Mouse (Mus musculus) gastrocnemius, adult 8-10 months (tissue): ENCODE measurements around the gene Defb36. TPM values are rescaled to one million over a fixed set of nuclear protein-coding genes. Genes with fewer than 3 reads are reported as not detected.
A peak's percentile ranks its signal among the peaks of the same experiment; 100 is the strongest.

ENCODE experiments used
- DNase-seq, 2 experiments: peaks; one replicate each; pipeline ENCODE4 v3.0.0; 2022; ENCODE audit warnings: low spot score in 2 of 2
- total RNA-seq, 4 experiments: library from RNA; stranded (reverse); gene quantifications; 2 replicates each; pipeline ENCODE4 v1.2.4; 2022

Defb36 gene
- total RNA-seq, 4 experiments from 2014 or later: not detected

DNA sequence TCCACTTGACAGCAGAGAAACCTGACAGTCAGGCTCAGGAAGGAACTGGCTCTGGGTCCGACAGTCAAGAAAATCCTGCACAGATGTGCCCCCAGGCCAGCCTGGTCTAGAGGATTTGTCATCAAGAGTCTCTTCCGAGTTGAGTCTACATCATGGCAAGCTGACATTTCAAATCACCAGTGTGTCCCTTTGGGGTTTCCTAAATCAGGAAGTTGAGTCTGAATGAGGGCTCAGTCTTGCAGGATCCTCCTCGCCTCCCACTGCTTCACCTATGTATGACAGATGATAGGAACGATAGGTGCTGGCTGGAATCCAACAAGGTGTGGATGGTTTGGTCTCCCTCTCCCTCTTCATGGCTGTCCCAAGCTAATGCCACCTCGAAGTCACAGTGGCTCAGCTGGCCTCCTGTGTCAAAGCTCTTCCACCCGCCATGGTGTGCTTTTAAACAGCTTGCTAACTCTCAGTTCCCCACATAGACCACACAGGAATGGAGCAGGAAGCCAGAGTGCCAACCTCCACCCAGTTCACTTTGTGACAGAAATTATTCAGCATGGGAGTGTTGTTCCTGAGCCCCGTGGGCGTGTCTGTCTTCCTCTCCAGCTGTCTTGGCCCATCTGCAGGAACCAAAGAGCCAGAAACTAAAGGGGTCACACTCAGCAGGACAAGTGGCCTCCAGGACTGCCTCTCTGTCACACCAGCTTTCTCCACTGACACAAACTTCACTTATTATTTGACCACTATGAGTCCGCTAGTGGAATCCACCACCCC, 16.4 kb downstream of the Defb36 start:
- peak in 1 of 2 experiments; percentile 32 for DNase-seq

DNA sequence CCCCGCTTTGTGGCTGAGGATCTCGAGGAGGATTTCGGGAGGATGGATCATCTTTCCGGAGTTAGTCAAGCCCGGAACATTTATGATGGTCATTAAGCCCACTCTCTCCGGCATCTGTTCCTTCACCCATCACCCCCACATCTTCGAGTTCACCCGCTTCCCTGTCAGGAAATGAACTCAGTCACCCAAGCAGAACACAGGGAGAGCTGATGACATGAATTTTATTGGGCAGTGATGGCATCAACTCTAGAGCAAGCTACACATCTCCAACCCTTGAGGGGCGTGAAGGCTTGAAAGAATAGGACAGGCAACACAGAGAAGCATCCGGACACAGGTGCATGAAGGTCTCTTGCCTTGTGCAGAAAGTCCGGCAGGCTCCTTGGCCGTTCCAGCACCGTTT, 18.0 kb downstream of the Defb36 start:
- DNase-seq: no peak

DNA sequence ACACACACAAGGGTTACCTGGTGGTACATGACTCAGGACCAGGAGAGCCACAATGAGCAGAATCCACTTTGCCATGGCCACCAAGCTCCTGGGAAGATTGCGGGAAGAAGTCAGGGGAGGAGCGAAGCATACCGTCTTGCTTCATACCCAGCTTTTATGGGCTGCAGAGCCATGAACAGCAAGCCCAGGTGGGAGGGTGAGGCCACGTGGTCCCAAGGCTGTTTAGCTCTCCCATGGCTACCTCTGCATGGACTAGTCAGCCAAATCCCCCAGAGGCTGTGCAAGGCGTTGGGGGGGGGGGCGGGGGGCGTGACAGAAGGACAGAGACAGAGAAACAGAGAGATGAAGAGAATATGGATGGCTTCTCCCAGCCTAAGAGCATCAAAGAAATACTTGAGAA, 18.8 kb downstream of the Defb36 start, which contains the start of gene Defb25:
Defb25 (minus strand) TSS at position 101 of the 400 bp plus-strand sequence.
- no peak for DNase-seq

DNA sequence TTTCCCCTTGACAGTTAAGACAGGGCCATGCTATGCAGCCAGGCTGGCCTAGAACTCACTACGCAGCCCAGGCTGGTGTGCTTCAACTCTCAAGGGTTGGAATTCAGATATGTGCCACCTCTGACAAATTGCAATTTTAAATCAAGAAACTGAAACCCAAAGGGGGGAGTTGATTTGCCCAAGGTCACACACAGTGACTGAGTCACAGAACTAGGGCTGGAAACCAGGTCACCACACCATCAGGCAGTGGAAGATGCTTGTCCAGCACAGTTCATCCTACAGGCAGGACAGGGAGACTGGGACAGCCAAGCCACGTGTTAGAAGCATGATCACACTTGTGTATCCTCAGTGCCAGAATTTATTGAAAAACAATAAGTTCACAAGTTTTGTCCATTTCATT, 20.4 kb downstream of the Defb36 start:
- DNase-seq: no peak

DNA sequence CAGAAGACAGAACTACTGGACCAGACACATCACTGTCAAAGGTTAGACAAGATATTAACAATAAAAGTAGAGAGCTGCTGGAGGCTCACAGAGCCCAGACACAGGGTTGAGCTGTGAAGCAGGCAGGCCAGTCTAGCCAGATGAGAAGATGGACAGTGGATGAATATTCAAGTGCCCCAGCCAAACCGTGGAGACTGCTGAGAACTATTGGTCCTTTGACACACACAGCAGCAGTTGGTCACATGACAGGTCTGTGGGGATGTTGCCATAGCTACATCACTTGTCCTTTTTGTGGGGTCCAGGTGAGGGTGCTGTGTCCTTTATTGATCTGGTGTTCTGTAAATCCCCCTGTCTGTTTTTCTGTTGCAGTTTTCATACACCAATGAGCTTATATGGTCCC, 21.1 kb downstream of the Defb36 start:
- no peak for DNase-seq

DNA sequence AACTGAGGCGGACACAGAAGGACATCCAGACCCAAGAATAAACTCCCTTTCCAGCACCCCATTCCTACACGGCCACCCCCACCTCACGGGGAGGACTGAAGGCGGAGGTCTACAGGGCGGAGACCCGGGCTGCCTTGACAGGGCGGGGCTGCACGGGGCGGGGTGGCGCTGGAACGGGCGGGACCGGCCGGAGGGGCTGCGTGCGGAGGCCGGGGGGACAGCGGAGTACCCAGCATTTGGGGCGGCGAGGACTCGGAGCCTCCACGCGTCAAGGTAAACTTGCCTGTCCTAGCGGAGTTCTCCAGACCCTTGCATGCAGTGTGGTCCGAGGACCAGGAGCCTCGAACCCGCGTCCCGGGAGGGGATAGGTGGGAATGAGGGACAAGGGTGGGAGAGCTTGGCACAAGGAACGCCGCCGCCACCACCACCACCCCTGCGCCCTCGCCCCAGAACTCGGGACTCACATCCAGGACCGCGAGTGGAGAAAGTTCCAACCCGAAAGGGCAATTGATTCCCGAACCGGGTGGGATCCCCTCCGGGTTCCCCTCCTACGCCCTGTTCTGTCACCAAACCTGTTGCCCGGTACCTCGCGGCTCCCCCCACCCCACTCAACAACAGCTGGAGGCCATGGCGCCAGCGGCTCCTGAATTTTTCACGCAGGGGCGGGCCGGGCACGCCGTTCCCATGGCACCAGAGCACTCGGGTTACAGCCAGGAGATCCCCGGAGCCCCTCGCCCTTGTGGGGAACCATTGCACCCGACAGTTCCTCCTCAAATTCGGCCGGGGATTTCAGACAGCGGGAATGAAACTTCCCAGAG, 22.9 kb downstream of the Defb36 start, which contains the start of gene Rem1:
Rem1 (plus strand) TSS at position 178 of the 818 bp plus-strand sequence.
- DNase-seq: peak in 1 of 2 experiments; percentile 30

DNA sequence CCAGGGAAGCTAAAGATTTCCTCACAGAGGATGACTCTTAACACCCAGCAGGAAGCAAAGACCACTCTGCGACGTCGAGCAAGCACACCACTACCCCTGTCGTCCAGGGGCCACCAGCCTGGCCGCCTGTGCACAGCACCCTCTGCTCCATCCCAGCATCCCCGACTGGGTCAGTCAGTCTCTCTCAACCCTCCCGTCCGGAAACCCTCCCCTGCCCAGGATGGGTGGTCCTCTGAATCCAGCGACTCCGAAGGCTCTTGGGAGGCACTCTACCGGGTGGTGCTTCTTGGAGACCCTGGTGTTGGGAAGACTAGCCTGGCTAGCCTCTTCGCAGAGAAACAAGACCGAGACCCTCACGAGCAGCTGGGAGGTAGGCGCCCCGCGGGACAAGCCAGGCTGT, 23.9 kb downstream of the Defb36 start:
- DNase-seq: no peak

DNA sequence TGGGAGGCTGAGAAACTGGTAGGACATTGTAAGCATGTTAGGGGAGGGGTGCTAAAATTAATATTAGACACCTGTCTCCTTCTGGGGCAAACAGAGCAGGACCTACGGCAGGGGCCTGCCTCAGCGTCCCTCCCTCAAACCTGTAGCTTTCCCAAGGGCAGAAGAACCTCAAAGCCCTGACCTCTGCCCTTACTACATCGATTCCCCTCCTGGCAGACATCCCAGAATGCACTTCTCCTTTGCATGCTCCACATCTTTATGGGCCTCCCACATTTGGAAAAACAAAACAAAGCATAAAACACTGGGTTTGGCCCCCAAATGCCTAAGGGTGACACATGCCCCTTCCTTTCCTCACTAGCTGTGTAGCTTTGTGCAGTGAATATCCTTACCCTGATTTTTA, 25.1 kb downstream of the Defb36 start:
- DNase-seq: no peak

DNA sequence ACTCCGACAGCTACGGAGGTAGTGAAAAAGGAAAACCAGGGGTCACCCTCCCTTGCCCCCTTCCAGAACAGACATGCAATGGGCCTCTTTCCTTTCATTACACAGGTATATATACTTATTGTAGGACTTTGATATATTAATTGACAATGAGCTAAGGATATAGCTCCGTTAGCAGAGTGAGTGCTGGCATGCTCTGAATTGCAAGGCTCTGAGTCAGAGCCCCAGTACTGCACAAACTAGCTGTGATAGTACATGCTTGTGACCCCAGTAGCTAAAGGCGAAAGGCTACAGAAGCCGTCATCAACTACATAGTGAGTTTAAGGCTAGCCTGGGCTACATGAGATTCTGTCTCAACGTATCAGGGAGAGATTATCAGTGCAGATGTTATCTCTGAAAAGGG, 25.8 kb downstream of the Defb36 start:
- no peak for DNase-seq

DNA sequence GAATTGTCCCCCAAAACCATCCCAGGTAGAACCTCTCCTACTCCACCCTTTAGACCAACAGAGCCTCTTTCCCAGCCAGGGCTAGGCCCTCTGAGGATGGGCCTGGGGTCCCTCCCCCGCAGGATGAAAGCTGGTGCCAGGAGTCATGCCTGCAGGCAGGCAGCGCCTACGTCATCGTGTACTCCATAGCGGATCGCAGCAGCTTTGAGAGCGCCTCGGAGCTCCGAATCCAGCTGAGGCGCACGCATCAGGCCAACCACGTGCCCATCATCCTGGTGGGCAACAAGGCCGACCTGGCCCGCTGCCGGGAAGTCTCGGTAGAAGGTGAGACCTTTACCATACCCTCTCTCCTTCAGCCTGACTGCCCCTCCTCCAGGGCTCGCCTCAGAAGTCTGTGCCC, 29.2 kb downstream of the Defb36 start:
- no peak for DNase-seq

DNA sequence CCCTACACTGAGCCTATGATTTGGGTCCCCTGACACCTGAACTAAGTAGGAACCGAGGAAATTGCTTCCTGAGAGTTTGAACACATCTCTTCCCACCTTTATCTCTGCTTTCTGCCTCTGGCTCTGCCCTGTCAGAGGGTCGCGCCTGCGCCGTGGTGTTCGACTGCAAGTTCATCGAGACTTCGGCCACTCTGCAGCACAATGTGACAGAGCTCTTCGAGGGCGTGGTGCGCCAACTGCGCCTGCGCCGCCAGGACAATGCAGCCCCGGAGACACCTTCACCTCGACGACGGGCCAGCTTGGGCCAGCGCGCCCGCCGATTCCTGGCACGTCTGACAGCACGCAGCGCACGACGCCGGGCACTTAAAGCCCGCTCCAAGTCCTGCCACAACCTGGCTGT, 30.2 kb downstream of the Defb36 start:
- DNase-seq: no peak

DNA sequence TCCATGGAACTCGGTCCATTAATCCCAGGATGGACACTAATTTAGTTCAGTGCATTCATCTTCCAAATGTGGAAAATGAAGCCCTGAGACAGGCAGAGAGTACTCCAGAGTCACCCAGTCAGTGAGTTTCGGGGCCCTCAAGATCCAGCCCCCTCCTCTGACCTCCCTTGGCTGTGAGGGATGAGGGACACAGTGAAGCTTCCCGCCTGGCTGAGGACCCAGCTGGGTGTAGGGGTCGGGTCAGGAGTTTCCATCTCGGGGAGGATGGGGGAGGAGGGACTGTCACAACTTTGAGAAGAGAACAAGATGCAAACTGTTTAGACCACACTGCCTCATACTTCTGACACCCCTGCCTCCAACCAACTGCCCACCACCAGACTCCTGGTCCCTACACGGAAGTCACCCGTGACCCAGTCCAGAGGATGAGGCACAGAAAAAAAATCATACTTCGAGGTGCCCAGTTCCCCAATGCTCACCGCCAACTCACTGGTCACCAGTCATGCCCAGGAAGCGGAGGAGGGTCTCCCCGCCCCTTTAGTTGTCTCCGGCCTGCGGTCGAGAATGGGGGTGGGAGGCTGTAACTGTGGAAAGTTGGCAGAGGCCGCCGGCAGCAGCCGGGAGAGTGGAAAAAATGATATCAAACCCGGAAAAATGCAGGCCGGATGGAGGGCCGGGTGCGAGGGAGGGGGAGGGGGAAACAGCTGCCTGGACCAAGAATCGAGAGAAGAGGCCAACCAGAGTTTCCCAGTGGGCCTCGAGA, 32.3 kb downstream of the Defb36 start:
- DNase-seq: peak; percentile 45 to 73

DNA sequence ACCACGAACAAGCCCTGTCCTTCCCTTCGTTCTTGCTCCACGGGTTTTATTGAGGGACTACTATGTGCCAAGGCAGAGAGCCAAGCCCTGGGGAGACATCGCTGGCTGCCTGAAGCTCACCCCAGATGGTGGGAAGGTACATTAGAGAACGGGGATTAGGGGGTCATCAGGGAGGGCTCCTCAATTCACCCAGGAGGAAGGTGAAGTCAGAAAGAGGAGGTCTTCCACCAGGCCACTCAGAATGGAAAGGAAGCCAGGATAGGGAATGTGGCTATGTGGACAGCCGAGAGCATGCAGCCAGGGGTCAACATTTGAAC, 32.8 kb downstream of the Defb36 start:
- no peak for DNase-seq

DNA sequence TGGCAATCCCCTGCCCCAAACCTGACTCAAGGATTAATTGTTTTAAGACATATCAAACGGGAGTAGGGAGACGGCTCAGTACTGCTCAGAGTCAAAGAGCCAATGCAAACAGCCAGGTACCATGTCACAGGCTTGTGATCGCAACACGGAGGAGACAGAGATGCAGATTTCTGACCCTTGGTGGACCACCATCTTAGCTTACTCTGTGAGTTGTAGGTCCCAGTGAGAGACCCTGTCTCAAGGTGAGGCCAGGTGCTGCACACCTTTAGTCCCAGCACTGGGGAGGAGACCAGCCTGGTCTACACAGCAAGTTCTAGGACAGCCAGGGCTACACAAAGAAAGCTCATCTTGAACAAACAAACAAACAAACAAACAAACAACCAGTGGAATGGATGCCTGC, 33.3 kb downstream of the Defb36 start:
- DNase-seq: no peak

DNA sequence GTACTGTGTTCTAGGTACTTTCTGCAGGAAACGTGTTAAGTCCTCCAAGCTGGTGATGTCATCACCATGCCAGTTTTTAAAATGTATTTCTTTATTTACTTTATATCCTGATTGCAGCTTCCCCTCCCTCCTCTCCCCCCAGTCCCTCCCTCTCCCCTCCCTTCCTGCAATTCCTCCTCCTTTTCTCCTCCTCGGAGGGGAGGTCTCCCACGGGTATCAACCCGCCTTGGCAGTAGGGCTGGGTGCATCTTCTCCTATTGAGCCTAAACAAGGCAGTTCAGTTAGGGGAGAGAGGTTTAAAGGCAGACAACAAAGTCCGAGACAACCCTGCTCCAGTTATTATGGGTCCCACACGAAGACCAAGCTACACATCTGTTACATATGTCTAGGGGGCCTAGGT, 34.7 kb downstream of the Defb36 start:
- no peak for DNase-seq

DNA sequence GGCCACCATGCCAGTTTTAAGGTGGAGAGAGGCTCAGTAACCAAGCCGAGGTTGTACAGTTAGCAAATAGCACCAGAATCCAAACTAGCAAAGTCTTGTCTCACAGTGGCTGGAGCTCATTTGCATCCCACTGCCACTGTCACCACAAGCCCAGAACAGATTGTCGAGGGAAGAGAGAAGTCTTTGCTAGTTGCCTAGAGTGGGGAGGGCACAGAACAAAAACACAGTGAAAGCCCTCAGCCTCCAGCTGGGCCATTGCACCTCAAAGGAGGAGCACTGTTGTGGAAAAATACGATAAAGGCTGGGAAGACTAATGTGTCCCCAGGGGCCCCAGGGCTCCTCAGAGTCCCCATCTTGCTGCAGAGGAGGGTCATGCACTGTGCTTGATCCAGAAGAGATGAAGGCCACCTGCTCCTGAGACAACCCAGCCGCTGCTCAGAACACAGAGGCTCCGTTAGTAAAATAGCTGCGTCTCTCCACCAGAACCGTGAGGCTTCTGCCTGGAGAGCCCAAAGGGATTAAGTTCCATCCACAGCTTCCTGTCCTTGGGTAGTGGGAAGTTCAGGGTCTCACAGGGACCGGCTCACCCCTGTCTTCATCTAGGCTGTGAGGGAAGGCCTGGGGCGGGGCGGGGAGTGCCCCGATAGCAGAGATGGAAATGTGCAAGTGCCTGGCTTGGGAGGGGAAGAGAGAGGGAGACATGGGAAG, 35.4 kb downstream of the Defb36 start:
- DNase-seq: peak in 1 of 2 experiments; percentile 29

DNA sequence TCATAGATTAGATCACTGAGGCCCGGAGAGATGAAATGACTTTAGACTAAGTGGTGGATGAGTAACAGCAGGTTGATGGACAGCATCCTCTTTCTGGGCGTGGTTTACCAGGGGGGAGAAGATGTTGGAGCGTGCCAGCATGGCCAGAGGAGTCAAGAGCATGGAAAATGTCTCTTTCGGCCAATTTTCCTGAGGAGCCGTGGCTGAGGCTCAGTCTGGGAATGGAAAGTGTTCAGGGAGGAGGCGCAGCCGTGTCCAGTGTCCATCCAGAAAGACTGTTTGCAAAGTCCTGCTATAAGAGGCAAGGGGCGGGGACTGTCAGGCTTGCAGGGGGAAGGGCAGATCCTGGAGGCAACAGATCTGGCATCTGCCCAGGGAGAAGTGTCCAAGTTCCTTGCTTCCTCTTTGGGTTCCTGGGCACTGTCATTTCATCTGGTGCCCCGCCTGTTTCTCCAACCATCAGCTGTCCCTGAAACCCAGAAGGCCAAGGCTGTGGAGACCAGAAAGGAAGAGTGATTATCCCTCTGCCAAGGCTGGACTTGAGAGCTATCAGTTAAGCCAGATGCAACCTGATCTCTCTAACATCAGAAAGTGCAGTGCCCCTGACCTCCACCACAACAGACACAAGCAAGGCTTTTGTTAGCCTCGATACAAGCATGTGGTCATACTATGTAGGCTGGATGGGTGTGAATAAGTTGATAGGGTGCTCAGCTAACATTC, 48.9 kb downstream of the Defb36 start:
- DNase-seq: peak; percentile 41 to 59

DNA sequence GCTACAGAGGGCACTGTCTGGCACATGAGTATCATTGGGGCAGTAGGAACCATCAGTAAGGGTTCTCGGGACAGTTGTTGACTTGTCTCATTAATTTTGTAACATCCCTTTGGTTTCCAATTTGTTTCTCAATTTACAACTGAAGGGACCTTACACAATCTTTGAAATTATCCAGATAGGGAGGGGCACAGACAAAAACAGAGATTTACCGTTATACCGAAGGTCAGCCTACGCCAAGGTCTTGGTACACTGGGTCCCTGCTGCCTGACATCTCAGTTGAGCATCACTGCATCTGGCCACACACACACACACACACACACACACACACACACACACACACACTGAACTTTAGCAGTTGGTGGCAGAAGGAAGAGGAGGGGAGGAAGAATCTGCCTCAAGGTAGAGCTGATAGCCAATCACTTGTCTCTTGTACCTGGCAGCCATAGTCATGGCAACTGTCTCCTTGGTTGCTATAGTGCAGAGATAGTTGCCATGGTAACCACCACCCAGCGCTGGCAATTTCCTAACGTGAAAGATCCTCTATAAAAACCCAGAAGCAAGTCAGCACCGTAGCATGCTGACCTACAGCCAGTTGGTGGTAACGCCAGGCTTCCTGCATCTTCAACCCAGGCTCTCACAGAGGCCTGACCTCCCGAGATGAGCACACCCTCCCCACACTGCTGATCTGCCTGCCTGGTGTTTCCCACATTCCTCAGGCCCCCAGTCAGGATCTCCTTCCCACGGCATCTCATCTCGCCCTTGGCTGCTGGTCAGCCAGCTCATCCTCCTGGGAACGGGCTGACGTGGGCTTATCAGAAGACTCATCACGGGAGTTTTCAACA, 50.0 kb downstream of the Defb36 start:
- peak; percentile 37 to 61 for DNase-seq

DNA sequence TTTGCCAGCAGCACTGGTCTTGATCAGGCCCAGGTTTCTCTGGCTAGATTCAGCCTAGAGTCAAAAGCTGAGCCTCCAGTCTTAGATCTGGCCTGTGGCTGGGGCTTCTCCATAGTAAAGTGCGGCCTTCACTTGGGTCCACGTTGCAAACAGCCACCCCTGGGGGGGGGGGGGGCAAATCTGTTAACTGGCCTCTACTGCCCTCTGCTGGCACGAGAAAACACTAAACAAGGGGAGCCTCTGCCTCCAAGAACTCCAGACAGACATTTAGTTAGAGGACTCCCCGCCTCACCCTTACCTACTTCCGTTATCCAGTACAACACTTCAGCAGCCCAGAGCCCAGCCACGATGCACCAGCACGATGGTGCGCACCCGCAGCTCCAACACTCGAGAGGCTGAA, 53.3 kb downstream of the Defb36 start:
- no peak for DNase-seq

DNA sequence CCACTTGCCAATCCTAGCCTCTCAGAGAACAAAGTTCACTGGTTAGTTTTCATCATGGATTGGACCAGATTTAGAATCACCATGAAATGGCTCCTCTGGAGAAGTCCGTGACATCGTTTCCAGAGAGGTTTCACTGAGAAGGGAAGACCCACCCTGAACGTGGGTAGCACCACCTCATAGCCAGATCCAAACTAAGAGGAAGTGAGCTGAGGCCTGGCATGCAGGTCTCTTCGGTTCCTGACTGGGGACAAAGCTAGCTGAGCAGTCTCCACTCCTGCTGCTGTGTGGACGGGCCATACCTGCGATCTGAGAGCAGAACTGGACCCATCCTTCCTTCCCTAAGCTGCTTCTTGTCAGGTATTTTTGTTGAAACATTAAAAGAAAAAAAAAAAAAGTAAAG, 57.0 kb downstream of the Defb36 start:
- no peak for DNase-seq
